Mouse (Mus musculus): ENCODE data around the gene Nfkbib. TPM values are rescaled to one million over a fixed set of nuclear protein-coding genes. Genes with fewer than 3 reads are reported as not detected.

Gene Nfkbib
- 15.6 and 17.5 TPM in 2 replicates for polyA plus RNA-seq (2012; rRNA removed)

DNA sequence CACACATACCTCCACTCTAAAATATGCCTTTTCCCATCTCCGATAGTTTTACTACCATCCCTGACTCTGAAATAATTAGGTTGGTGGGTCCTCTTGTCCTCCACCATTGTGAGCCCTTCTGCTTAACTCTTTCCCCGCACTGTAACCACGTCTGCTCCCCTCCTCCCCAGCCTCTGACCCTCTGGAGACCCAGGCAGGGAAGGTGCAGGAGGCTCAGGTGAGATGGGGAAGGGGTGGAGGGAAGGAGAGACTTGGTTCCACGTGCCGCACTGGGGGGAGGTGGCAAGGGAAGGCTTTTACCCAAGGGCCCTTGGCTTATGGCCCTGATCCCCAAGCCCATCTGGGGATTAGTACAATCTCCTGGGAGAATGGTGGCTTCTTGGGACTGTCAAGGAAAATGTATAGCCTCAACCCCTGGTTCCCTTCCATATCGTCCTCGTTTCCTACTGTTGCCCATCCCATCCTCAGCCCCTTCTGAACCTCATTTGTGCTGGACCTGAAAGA, at the start of gene Nfkbib:
Gene Nfkbib (minus strand): TSS at position 51 of the 504 bp plus-strand sequence.

DNA sequence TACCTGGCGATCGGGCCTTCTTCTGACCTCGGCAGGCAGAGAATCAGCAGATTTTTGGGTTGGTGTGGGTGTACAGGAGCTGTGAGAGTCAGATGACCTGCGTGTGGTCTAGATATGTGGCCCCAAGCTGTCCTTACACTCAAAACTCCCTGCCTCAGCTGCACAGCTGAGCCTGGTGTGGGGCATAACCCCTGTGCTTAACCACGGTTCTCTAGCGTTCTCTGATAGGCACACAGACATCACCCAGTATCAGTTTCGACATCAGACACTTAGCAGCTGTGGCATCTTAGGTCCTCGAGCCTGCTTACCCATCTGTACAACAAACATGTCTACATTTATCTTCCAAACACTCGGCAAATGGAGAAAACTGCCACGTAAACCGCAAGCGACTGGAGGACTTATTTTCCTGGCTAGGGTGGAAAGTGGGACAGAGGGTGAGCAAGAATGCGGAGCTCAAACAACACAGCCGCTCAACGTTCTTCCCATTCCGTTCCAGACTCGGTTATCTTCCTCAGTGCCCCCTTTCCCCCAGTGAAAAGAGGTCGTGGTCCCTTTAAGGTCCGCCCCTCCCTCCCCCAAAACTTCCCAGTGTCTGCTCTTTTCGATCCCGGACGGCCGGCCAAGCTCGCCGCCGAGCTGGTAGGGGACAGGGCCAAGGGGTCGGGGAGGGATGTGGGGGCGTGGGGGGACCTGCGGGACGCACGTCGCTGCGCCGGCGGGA, 41.1 kb upstream of the Nfkbib start, which contains the start of gene Hnrnpl:
Gene Hnrnpl (plus strand): TSS at position 321 of the 721 bp plus-strand sequence.

DNA sequence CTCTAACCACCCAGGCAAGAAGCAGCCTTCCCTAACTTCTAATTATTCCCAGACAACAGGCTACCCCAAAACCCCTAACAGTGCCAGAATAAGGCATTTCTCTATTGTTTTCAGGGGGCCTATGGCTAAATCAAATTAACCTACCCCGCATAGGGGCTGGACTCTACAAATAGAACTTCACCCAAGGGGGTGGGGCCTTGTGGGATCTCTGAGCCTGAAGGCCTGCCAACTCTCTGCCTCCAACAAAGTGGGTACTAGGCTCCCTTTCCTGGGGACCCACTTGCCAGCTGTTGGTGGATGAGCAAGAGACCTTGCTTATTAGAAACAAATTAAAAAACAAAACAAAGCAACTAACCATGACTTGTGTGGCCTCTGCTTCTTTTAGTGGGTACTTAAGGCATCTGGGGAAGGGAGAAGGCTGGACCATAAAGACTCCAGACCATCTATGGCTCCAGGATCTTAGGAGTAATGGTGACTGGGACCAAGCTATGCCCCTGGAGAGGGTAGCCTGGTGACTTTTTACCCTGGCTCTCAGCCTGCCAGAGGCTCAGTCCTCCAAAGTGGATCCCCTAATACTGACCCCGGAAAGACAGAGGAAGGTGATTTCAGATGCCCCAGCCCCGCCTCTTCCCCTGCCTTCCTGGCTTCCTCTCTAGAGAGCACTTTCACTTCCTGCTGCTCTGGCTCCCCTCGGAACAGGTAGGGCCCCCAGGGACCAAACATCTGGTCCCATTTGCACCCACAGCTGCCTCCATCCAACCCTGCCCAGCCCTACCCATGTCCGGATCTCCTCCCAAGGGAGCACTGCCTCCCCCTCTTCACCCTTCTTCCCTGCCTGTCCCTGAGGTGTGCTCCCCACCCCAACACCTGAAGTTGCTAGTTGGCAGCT, 21.2 kb upstream of the Nfkbib start, which contains the start of gene Rinl:
Gene Rinl (plus strand): TSS at position 663 of the 889 bp plus-strand sequence.

DNA sequence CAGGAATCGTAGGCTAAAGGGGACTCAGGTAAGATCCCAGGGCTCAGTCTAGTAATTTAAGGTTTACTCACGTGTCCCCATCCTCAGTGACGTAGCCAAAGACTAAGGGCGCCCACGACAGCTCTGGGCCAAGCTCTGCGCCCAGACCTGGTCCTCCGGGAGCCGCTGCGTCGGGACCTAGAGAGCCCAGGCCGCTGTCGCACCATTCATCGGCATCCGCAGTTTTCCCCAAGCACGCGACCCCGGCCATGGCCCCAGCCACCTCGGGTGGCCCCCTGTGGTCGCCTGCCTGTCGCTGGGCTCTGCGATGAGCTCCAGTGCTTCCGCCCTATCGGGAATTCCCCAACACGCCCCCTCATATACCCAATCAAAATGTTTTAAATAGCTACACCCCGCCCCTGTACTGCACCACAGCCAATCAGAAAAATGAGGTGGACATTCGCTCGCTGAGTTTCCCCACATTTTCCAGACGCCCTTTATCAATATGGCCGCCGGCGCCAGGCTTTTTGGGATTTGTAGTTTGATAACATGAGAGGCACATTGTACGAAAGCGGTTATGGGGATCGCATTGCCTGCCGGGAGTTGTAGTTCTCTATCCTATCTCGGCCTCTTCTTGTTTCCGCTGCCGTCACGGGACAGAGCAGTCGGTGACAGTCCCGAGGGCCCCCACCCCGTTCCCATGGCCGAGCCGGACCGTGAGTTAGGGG, 986 bp downstream of the Nfkbib start, which contains the start of gene Sirt2:
Gene Sirt2 (plus strand): TSS at position 563 of the 707 bp plus-strand sequence.

DNA sequence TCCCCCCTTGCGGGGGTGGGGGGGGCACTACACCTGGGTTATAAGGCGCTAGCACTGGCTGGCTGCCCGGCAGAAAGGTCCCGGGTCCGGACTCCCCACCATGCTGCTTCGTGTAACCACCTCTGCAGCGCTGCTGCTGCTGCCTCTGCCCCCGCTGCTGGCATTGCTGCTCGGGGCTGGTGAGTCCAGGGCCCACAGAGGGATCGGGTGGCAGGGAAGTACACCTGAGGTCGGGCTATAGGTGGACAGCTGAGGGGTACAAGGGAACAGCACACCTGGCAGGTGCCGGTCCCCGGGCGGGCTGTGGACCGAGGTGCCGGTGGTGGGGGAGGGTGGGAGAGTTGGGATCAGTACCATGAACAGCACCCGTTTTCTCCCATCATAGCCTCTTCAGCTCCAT, 11.2 kb downstream of the Nfkbib start, which contains the start of gene Ccer2:
Gene Ccer2 (plus strand): TSS at position 96 of the 400 bp plus-strand sequence.

DNA sequence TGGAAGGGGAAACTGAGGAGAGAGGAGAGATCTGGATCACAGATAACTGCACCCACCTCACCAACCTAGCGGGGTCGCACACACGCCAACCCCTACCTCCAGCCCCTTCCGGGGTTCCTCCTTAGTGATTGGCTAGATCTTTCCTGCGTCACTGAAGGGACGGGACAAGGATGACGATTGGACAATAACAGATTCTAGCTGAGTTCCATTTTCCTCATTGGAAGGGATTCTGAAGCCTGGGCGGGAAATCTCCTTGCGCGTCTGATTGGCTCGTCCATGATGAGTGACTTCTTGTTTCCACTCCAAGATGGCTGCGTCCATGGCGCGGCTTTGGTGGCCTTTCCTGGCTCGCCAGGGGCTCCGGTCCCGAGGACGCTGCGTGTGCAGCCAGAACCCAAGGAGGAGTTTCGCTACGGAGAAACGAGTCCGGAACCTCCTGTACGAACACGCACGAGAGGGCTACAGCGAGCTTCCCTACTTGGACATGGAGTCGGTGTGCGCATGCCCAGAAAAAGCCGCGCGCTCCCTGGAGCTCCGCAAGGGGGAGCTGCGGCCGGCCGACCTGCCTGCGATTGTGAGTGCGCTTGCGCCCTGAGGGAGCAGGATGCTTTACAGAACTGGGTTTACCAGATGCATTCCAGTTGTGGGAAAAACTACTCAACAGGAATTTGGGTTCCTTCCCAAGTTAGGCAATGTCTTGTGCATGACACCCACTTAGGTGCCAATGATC, 25.4 kb downstream of the Nfkbib start, which contains the start of the genes Mrps12 and Sars2:
Gene Mrps12 (minus strand): TSS at position 112 of the 730 bp plus-strand sequence.
Gene Sars2 (plus strand): TSS at position 284 of the 730 bp plus-strand sequence.

DNA sequence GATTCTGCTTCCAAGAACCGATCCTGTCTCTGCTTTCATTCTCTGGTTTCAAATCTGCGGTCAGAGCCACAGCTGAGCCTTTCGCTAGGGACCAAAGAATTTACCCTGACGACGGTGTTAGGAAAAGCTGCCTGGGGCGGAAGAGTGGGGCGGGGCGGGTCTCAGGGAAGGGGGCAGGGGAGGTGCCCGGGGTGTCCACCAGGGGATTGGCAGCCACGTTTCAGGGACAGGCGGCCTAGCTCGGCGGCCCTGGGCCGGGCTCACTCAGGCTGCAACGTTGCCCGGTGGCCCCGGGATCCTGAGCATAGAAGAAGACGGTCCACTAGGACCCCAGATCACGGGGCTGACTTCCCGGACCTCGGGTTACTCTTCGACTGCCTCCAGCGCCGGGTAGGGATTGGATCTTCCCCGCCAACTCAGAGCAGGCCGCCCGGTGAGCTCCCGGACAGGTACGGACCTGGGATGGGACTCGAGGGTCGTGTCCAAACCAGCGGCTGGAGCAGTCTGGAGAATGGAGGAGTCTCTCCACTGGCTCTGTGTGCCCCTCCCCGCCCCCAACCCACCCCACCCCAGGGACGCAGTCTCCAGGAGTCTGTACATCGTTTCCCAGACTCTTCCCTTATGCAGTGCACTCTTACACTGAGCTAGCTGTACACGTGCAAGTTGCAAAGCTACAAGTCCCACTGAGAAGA, 50.6 kb downstream of the Nfkbib start, which contains the start of gene Fbxo17:
Gene Fbxo17 (plus strand): TSS at position 215 of the 692 bp plus-strand sequence.

Other genes with a start within 250 kb of the Nfkbib start
- gene Ifnl3, start 244.7 kb downstream of the Nfkbib start, polyA plus RNA-seq (2012; rRNA removed): not detected in 2 replicates
- 0.46 and 2.9 TPM in 2 replicates for gene Sycn, start 226.6 kb downstream of the Nfkbib start, polyA plus RNA-seq (2012; rRNA removed)
- 0.04 and 0.07 TPM in 2 replicates for gene Nccrp1, start 220.3 kb downstream of the Nfkbib start, polyA plus RNA-seq (2012; rRNA removed)
- gene Samd4b, start 169.4 kb downstream of the Nfkbib start, polyA plus RNA-seq (2012; rRNA removed): 8.5 and 12.5 TPM in 2 replicates
- gene Pak4, start 169.3 kb downstream of the Nfkbib start, polyA plus RNA-seq (2012; rRNA removed): 7.5 and 9.7 TPM in 2 replicates
- not detected in 2 replicates for gene Acp7, start 136.2 kb downstream of the Nfkbib start, polyA plus RNA-seq (2012; rRNA removed)
- gene Fbxo27, start 74.7 kb downstream of the Nfkbib start, polyA plus RNA-seq (2012; rRNA removed): 0.81 and 0.97 TPM in 2 replicates
- 1.3 and 1.4 TPM in 2 replicates for gene Fbxo17, start 50.7 kb downstream of the Nfkbib start, polyA plus RNA-seq (2012; rRNA removed)
- gene Mrps12, start 25.7 kb downstream of the Nfkbib start, polyA plus RNA-seq (2012; rRNA removed): 51.8 and 57.9 TPM in 2 replicates
- 8.3 and 8.6 TPM in 2 replicates for gene Sars2, start 25.5 kb downstream of the Nfkbib start, polyA plus RNA-seq (2012; rRNA removed)
- not detected in 2 replicates for gene Ccer2, start 11.3 kb downstream of the Nfkbib start, polyA plus RNA-seq (2012; rRNA removed)
- gene Sirt2, start 777 bp downstream of the Nfkbib start, polyA plus RNA-seq (2012; rRNA removed): 20.9 and 23.4 TPM in 2 replicates
- gene Rinl, start 21.5 kb upstream of the Nfkbib start, polyA plus RNA-seq (2012; rRNA removed): 5.4 and 6.7 TPM in 2 replicates
- 125 and 133 TPM in 2 replicates for gene Hnrnpl, start 41.0 kb upstream of the Nfkbib start, polyA plus RNA-seq (2012; rRNA removed)
- gene Ech1, start 57.7 kb upstream of the Nfkbib start, polyA plus RNA-seq (2012; rRNA removed): 480 and 495 TPM in 2 replicates
- gene Lgals4, start 66.3 kb upstream of the Nfkbib start, polyA plus RNA-seq (2012; rRNA removed): 34.3 and 43.3 TPM in 2 replicates
- gene Lgals7, start 96.3 kb upstream of the Nfkbib start, polyA plus RNA-seq (2012; rRNA removed): 0.79 and 0.81 TPM in 2 replicates
- 0.02 and 0.03 TPM in 2 replicates for gene Capn12, start 113.9 kb upstream of the Nfkbib start, polyA plus RNA-seq (2012; rRNA removed)
- gene Actn4, start 194.8 kb upstream of the Nfkbib start, polyA plus RNA-seq (2012; rRNA removed): 81.9 and 90.7 TPM in 2 replicates
- 189 and 226 TPM in 2 replicates for gene Eif3k, start 214.4 kb upstream of the Nfkbib start, polyA plus RNA-seq (2012; rRNA removed)
- gene Map4k1, start 214.5 kb upstream of the Nfkbib start, polyA plus RNA-seq (2012; rRNA removed): 17.3 and 19.2 TPM in 2 replicates